Mouse (Mus musculus): ENCODE results near the gene Pofut1. TPM values are rescaled to one million over a fixed set of nuclear protein-coding genes. Genes with fewer than 3 reads are reported as not detected.

Pofut1 gene
- polyA plus RNA-seq (2012; ENCODE audit: low replicate concordance) = 9.3 and 13.1 TPM in 2 replicates

GRCm38 (mm10) chr2:153241250-153242014 lies at the start of gene Pofut1, which contains the start of gene Plagl2:
Gene Pofut1 (plus strand): TSS chr2:153241533.
Gene Plagl2 (minus strand): TSS chr2:153241426.

GRCm38 (mm10) chr2:153224946-153225594 lies 16.3 kb upstream of the Pofut1 start, which contains the start of gene Tspyl3:
Gene Tspyl3 (minus strand): TSS chr2:153225441.

GRCm38 (mm10) chr2:153290938-153291928 lies 49.9 kb downstream of the Pofut1 start, which contains the start of gene Kif3b:
Gene Kif3b (plus strand): TSS chr2:153291413.

Other genes starting within 250 kb of the Pofut1 start
- gene Pdrg1, start 226.1 kb upstream of the Pofut1 start, polyA plus RNA-seq (2012; ENCODE audit: low replicate concordance) = 11.0 and 20.0 TPM in 2 replicates
- not detected in 2 replicates for gene Xkr7, start 209.7 kb upstream of the Pofut1 start, polyA plus RNA-seq (2012; ENCODE audit: low replicate concordance)
- gene Ccm2l, start 175.6 kb upstream of the Pofut1 start, polyA plus RNA-seq (2012; ENCODE audit: low replicate concordance) = 0.18 and 1.3 TPM in 2 replicates
- gene Hck, start 133.1 kb upstream of the Pofut1 start, polyA plus RNA-seq (2012; ENCODE audit: low replicate concordance) = 7.5 and 16.0 TPM in 2 replicates
- 6.1 and 52.3 TPM in 2 replicates for gene Tm9sf4, start 80.2 kb upstream of the Pofut1 start, polyA plus RNA-seq (2012; ENCODE audit: low replicate concordance)
- gene Tspyl3, start 16.1 kb upstream of the Pofut1 start, polyA plus RNA-seq (2012; ENCODE audit: low replicate concordance) = 4.2 and 6.9 TPM in 2 replicates
- 8.3 and 38.1 TPM in 2 replicates for gene Plagl2, start 107 bp upstream of the Pofut1 start, polyA plus RNA-seq (2012; ENCODE audit: low replicate concordance)
- gene Kif3b, start 49.9 kb downstream of the Pofut1 start, polyA plus RNA-seq (2012; ENCODE audit: low replicate concordance) = 0.80 and 2.3 TPM in 2 replicates
- 11.2 and 15.8 TPM in 2 replicates for gene Asxl1, start 104.3 kb downstream of the Pofut1 start, polyA plus RNA-seq (2012; ENCODE audit: low replicate concordance)